Mouse (Mus musculus): ENCODE results near the gene Olfr1022. TPM values are rescaled to one million over a fixed set of nuclear protein-coding genes. Genes with fewer than 3 reads are reported as not detected.

Olfr1022 gene
- polyA plus RNA-seq (2016; fragmentation: Nextera tagmentation; extraction: Ambion mirVana), result not detected in 2 replicates

GRCm38 (mm10) chr2:85868294-85868693 lies at the start of gene Olfr1022:
Gene Olfr1022, plus strand, starts transcription at chr2:85868594.
- no peak for DNase-seq (ENCODE audit: low spot score)
- WGBS, result 60% methylated on average over 2 of the region's 2 CpGs
- Histone ChIP-seq H3K27ac (replicated peaks) (no peak within 1 kb of the TSS), H3K4me1 (no peaks in the 10 kb centered on the region), H3K27me3 (replicated peaks; ENCODE audit: low read depth, poor library complexity, severe bottlenecking) (no peaks in the 10 kb centered on the region), H3K9me3 (no peaks in the 10 kb centered on the region), H3K4me3 (no peak within 1 kb of the TSS), H3K36me3 (replicated peaks) (no peaks in the 10 kb centered on the region)

DNA sequence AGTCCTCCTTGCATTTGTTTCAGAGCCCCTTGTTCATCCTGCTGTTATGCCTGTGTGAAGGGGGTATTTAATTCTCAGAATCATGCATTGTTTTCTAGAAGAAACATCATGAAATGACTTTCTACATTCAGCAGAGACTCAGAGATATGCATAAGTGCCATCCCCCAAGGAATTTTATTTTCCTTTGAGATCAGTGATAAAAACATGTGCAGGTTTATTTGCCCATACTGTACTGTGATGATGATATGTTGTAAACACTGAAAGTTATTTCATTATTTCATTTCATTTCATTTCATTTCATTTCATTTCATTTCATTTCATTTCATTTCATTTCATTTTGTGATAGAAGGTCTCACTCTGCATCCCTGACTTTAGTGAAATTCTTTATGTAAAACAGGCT lies 23.0 kb upstream of the Olfr1022 start, which contains the start of gene Olfr1019:
Olfr1019 (minus strand) TSS at position 101 of the 400 bp plus-strand sequence.
- Histone ChIP-seq H3K27me3 (replicated peaks; ENCODE audit: low read depth, poor library complexity, severe bottlenecking) (no peaks in the 10 kb centered on the region), H3K36me3 (replicated peaks) (no peaks in the 10 kb centered on the region), H3K4me1 (no peaks in the 10 kb centered on the region), H3K4me3 (no peak within 1 kb of the TSS), H3K9me3 (no peaks in the 10 kb centered on the region), H3K27ac (replicated peaks) (no peak within 1 kb of the TSS)
- DNase-seq (ENCODE audit: low spot score), result no peak

DNA sequence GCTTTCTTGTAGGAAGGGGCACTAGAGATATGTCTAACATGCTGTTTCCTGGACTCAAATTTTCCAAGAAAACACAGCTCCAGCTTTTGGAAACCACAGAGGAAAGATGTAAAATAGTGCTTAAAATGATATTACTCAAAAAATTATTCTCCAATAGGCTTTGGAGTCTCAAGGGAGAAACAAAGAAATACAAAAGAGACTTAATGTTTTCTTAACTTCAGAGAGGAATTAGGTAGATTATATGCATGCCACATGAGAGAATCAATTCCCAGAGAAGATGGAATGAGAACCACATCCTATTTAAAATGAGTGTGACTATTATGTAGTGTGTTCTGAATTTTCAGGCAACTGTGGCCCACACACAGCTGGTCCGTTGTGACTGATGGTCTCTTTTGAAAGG lies 21.7 kb upstream of the Olfr1022 start, which contains the start of gene Olfr1020:
Olfr1020 (plus strand) TSS at position 301 of the 400 bp plus-strand sequence.
- Histone ChIP-seq H3K27me3 (replicated peaks; ENCODE audit: low read depth, poor library complexity, severe bottlenecking) (no peaks in the 10 kb centered on the region), H3K9me3 (no peaks in the 10 kb centered on the region), H3K36me3 (replicated peaks) (no peaks in the 10 kb centered on the region), H3K4me3 (no peak within 1 kb of the TSS), H3K4me1 (no peaks in the 10 kb centered on the region), H3K27ac (replicated peaks) (no peak within 1 kb of the TSS)
- DNase-seq (ENCODE audit: low spot score), result no peak
- WGBS, result 71% methylated on average over 1 of the region's 1 CpGs

DNA sequence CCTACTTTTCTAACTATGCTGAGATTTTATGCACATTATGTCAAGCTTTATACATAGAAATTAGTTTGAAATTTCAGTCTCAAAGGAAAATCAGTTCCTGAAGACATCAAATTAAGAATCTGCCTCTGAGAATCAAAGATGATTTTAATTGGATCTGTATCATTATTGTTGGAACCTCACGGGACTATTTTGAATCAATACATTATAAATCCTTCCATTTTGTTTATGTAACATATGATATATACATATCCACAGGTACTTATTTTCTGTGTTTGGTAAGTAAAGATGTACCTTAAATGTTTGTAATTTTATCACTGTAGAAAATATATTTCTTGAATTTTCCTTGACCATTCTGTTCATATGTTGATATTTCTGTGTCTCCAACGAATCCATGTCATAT lies 16.9 kb downstream of the Olfr1022 start, which contains the start of gene Olfr1023:
Olfr1023 (plus strand) TSS at position 301 of the 400 bp plus-strand sequence.
- 84% methylated on average over 2 of the region's 2 CpGs for WGBS
- no peak within 1 kb of the TSS for H3K4me3 ChIP-seq
- no peak for DNase-seq (ENCODE audit: low spot score)
- no peaks in the 10 kb centered on the region for H3K36me3 ChIP-seq (replicated peaks)
- H3K4me1 ChIP-seq, result no peaks in the 10 kb centered on the region
- no peak within 1 kb of the TSS for H3K27ac ChIP-seq (replicated peaks)
- H3K27me3 ChIP-seq (replicated peaks; ENCODE audit: low read depth, poor library complexity, severe bottlenecking), result no peaks in the 10 kb centered on the region
- no peaks in the 10 kb centered on the region for H3K9me3 ChIP-seq

- WGBS, result 89% methylated on average over 3 of the region's 3 CpGs
- Histone ChIP-seq H3K4me3 (no peak within 1 kb of the TSS), H3K9me3 (no peaks in the 10 kb centered on the region; the same call in 1 of the 2 replicates), H3K27ac (replicated peaks) (no peak within 1 kb of the TSS), H3K4me1 (no peaks in the 10 kb centered on the region), H3K36me3 (replicated peaks) (no peaks in the 10 kb centered on the region), H3K27me3 (replicated peaks; ENCODE audit: low read depth, poor library complexity, severe bottlenecking) (no peaks in the 10 kb centered on the region)
- no peak for DNase-seq (ENCODE audit: low spot score)
These were observed 36.6 kb downstream of the Olfr1022 start, which contains the start of gene Olfr1024 for GRCm38 (mm10) chr2:85904952-85905351. Gene Olfr1024, minus strand, starts transcription at chr2:85905052.

DNA sequence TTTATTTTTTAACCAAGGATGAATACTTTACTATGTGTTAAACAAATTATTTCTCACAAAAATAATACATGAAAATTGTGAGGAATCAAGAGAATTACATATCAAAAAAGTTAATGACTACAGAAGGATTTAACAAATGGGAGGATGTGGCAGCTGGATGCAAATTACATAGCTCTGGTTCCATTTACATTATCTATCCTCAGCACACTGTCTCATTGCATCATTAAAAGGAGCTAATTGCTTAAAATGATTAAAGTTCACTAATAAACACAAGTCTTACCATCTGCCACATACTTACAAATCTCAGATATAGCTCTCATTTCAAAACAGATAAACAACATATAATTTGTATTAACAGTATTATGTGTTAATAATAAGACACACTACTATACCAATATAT lies 44.8 kb downstream of the Olfr1022 start:
- DNase-seq (ENCODE audit: low spot score), result no peak
- Histone ChIP-seq H3K27ac (replicated peaks) (no peak overlapping the region), H3K36me3 (replicated peaks) (no peaks in the 10 kb centered on the region), H3K4me3 (no peak overlapping the region), H3K4me1 (no peaks in the 10 kb centered on the region), H3K27me3 (replicated peaks; ENCODE audit: low read depth, poor library complexity, severe bottlenecking) (no peaks in the 10 kb centered on the region), H3K9me3 (no peaks in the 10 kb centered on the region)

DNA sequence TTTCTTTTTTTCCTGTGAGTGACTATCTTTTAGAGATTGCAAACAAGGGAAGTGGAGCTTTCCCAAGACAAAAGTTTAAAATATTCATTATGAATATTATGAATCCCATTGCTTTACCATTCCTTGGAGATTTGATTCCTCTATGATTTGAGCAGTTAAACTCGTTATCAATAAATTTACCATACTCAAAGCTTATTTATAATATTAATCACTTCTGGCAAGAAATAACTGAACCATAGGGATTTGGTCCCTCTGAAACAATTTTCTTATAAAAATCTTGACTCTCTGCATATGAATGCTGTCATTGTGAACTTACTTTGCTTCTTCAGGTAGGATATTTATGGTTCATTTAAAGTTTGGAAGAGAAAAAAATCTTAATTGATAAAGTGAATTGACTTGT lies 46.5 kb downstream of the Olfr1022 start, which contains the start of gene Olfr1025-ps1:
Olfr1025-ps1 (plus strand) TSS at position 301 of the 400 bp plus-strand sequence.
- no peaks in the 10 kb centered on the region for H3K27me3 ChIP-seq (replicated peaks; ENCODE audit: low read depth, poor library complexity, severe bottlenecking)
- no peak within 1 kb of the TSS for H3K4me3 ChIP-seq
- no peak within 1 kb of the TSS for H3K27ac ChIP-seq (replicated peaks)
- no peaks in the 10 kb centered on the region for H3K9me3 ChIP-seq
- WGBS, result 64% methylated on average over 1 of the region's 1 CpGs
- no peaks in the 10 kb centered on the region for H3K36me3 ChIP-seq (replicated peaks)
- H3K4me1 ChIP-seq, result no peaks in the 10 kb centered on the region
- no peak for DNase-seq (ENCODE audit: low spot score)

Other genes with a start within 250 kb of the Olfr1022 start
- gene Olfr1002, start 217.9 kb upstream of the Olfr1022 start, polyA plus RNA-seq (2016; fragmentation: Nextera tagmentation; extraction: Ambion mirVana), result not detected in 2 replicates
- gene Olfr154, start 204.1 kb upstream of the Olfr1022 start, polyA plus RNA-seq (2016; fragmentation: Nextera tagmentation; extraction: Ambion mirVana), result not detected in 2 replicates
- gene Olfr1006, start 189.8 kb upstream of the Olfr1022 start, polyA plus RNA-seq (2016; fragmentation: Nextera tagmentation; extraction: Ambion mirVana), result not detected in 2 replicates
- gene Olfr1008, start 179.2 kb upstream of the Olfr1022 start, polyA plus RNA-seq (2016; fragmentation: Nextera tagmentation; extraction: Ambion mirVana), result not detected in 2 replicates
- not detected in 2 replicates for gene Olfr1009, start 153.2 kb upstream of the Olfr1022 start, polyA plus RNA-seq (2016; fragmentation: Nextera tagmentation; extraction: Ambion mirVana)
- gene Olfr1012, start 105.8 kb upstream of the Olfr1022 start, polyA plus RNA-seq (2016; fragmentation: Nextera tagmentation; extraction: Ambion mirVana), result not detected in 2 replicates
- not detected in 2 replicates for gene Olfr1013, start 101.5 kb upstream of the Olfr1022 start, polyA plus RNA-seq (2016; fragmentation: Nextera tagmentation; extraction: Ambion mirVana)
- gene Olfr1014, start 95.9 kb upstream of the Olfr1022 start, polyA plus RNA-seq (2016; fragmentation: Nextera tagmentation; extraction: Ambion mirVana), result not detected in 2 replicates
- gene Olfr1015, start 86.6 kb upstream of the Olfr1022 start, polyA plus RNA-seq (2016; fragmentation: Nextera tagmentation; extraction: Ambion mirVana), result not detected in 2 replicates
- gene Olfr1016, start 66.0 kb upstream of the Olfr1022 start, polyA plus RNA-seq (2016; fragmentation: Nextera tagmentation; extraction: Ambion mirVana), result not detected in 2 replicates
- gene Olfr1018, start 50.1 kb upstream of the Olfr1022 start, polyA plus RNA-seq (2016; fragmentation: Nextera tagmentation; extraction: Ambion mirVana), result not detected in 2 replicates
- gene Olfr1019, start 23.1 kb upstream of the Olfr1022 start, polyA plus RNA-seq (2016; fragmentation: Nextera tagmentation; extraction: Ambion mirVana), result not detected in 2 replicates
- gene Olfr1020, start 21.6 kb upstream of the Olfr1022 start, polyA plus RNA-seq (2016; fragmentation: Nextera tagmentation; extraction: Ambion mirVana), result not detected in 2 replicates
- not detected in 2 replicates for gene Olfr1023, start 17.0 kb downstream of the Olfr1022 start, polyA plus RNA-seq (2016; fragmentation: Nextera tagmentation; extraction: Ambion mirVana)
- not detected in 2 replicates for gene Olfr1024, start 36.5 kb downstream of the Olfr1022 start, polyA plus RNA-seq (2016; fragmentation: Nextera tagmentation; extraction: Ambion mirVana)
- gene Olfr1025-ps1, start 46.6 kb downstream of the Olfr1022 start, polyA plus RNA-seq (2016; fragmentation: Nextera tagmentation; extraction: Ambion mirVana), result not detected in 2 replicates
- not detected in 2 replicates for gene Olfr1026, start 53.0 kb downstream of the Olfr1022 start, polyA plus RNA-seq (2016; fragmentation: Nextera tagmentation; extraction: Ambion mirVana)
- not detected in 2 replicates for gene Olfr1028, start 81.8 kb downstream of the Olfr1022 start, polyA plus RNA-seq (2016; fragmentation: Nextera tagmentation; extraction: Ambion mirVana)
- not detected in 2 replicates for gene Olfr1029, start 105.3 kb downstream of the Olfr1022 start, polyA plus RNA-seq (2016; fragmentation: Nextera tagmentation; extraction: Ambion mirVana)
- not detected in 2 replicates for gene Olfr1030, start 110.7 kb downstream of the Olfr1022 start, polyA plus RNA-seq (2016; fragmentation: Nextera tagmentation; extraction: Ambion mirVana)
- gene Olfr1031, start 121.7 kb downstream of the Olfr1022 start, polyA plus RNA-seq (2016; fragmentation: Nextera tagmentation; extraction: Ambion mirVana), result not detected in 2 replicates
- gene Olfr1032, start 136.9 kb downstream of the Olfr1022 start, polyA plus RNA-seq (2016; fragmentation: Nextera tagmentation; extraction: Ambion mirVana), result not detected in 2 replicates
- not detected in 2 replicates for gene Olfr1033, start 152.0 kb downstream of the Olfr1022 start, polyA plus RNA-seq (2016; fragmentation: Nextera tagmentation; extraction: Ambion mirVana)
- gene Olfr1034, start 177.3 kb downstream of the Olfr1022 start, polyA plus RNA-seq (2016; fragmentation: Nextera tagmentation; extraction: Ambion mirVana), result not detected in 2 replicates
- not detected in 2 replicates for gene Olfr1036, start 205.4 kb downstream of the Olfr1022 start, polyA plus RNA-seq (2016; fragmentation: Nextera tagmentation; extraction: Ambion mirVana)
- gene Olfr1037, start 218.8 kb downstream of the Olfr1022 start, polyA plus RNA-seq (2016; fragmentation: Nextera tagmentation; extraction: Ambion mirVana), result not detected in 2 replicates